Comparison of ENCODE assay signal across 8 mouse cellular contexts in genomic region chr1:131867946-131868290, GRCm38 (mm10). TPM values are rescaled to one million over a fixed set of nuclear protein-coding genes. Genes with fewer than 3 reads are reported as not detected.
DNase-seq lines count a peak whose midpoint lies in the region; ATAC-seq and TF ChIP-seq lines count a peak whose summit lies in the region.

No protein-coding gene starts in this region.

- no peak for TF ChIP-seq CTCF in gastrocnemius, adult 2 months (IDR thresholded peaks at IDR 0.05)
- no peak for TF ChIP-seq CTCF in MEL (IDR thresholded peaks at IDR 0.05 in 2 of 3, conservative IDR thresholded peaks at IDR 0.05 in 1 of 3; ENCODE audit: control insufficient read depth in 1 of 3, insufficient read depth in 1 of 3, low read depth in 2 of 3, low read length in 3 of 3, poor library complexity in 1 of 3, severe bottlenecking in 1 of 3)
- no peak for TF ChIP-seq CTCF in liver, adult 2 months (IDR thresholded peaks at IDR 0.05; ENCODE audit: low read depth, low read length)
- no peak for TF ChIP-seq CTCF in midbrain, postnatal 0 days (IDR thresholded peaks at IDR 0.05)

- no peak for TF ChIP-seq EP300 in MEL (IDR thresholded peaks at IDR 0.05; ENCODE audit: low read depth in 1 of 2, low read length in 2 of 2)

- H3K36me3 ChIP-seq in MEL (ENCODE audit: control insufficient read depth in 1 of 2, insufficient read depth in 2 of 2, low read length in 2 of 2), result peaks cover 0 to 8% of the 10 kb centered on the region in 2 experiments; a peak in 2 of 4 replicates
- H3K36me3 ChIP-seq in heart, embryonic 12.5 days, result peaks cover 8% of the 10 kb centered on the region; the same call in 1 of the 2 replicates
- peaks cover 9% of the 10 kb centered on the region for H3K36me3 ChIP-seq in liver, adult 2 months (ENCODE audit: control insufficient read depth, insufficient read depth, low read length)
- H3K36me3 ChIP-seq in midbrain, postnatal 0 days (ENCODE audit: insufficient read depth, low read length), result no peaks in the 10 kb centered on the region

- ATAC-seq in heart, embryonic 12.5 days (ENCODE audit: insufficient number of reproducible peaks, low FRiP score), result no peak
- ATAC-seq in midbrain, postnatal 0 days (ENCODE audit: low FRiP score), result no peak

- peaks cover 0 to 10% of the 10 kb centered on the region in 2 experiments; a peak in 3 of 4 replicates for H3K4me1 ChIP-seq in MEL (ENCODE audit: control insufficient read depth in 1 of 2, insufficient read depth in 2 of 2, low read length in 2 of 2)
- peaks cover 6% of the 10 kb centered on the region; the same call in 1 of the 2 replicates for H3K4me1 ChIP-seq in heart, embryonic 12.5 days (replicated peaks)
- H3K4me1 ChIP-seq in liver, adult 2 months (ENCODE audit: control insufficient read depth, insufficient read depth, low read length), result peaks cover 2% of the 10 kb centered on the region; the same call in 1 of the 2 replicates
- H3K4me1 ChIP-seq in midbrain, postnatal 0 days (ENCODE audit: insufficient read depth, low read length), result no peaks in the 10 kb centered on the region

- TF ChIP-seq POLR2A in MEL (IDR thresholded peaks at IDR 0.05; ENCODE audit: control insufficient read depth in 1 of 2, insufficient read depth in 1 of 2, low read depth in 1 of 2, low read length in 2 of 2, poor library complexity in 1 of 2), result no peak
- TF ChIP-seq POLR2A in liver, adult 2 months (IDR thresholded peaks at IDR 0.05; ENCODE audit: extremely low read depth, insufficient read depth, low read length), result no peak

- intact Hi-C loops in gastrocnemius, adult 2 months (cut with DNase I), result loop anchor here (2.0 kb wide), 1 partner anchor 43 kb away; the partner anchor contains the start of gene Nucks1

- peak overlapping the region; percentile 93 for H3K27ac ChIP-seq in gastrocnemius, adult 2 months
- no peak overlapping the region for H3K27ac ChIP-seq in MEL (ENCODE audit: control insufficient read depth, low read depth, low read length)
- H3K27ac ChIP-seq in heart, embryonic 12.5 days (ENCODE audit: poor library complexity, severe bottlenecking), result no peak overlapping the region
- H3K27ac ChIP-seq in liver, adult 2 months (replicated peaks; ENCODE audit: insufficient read depth, low read depth, low read length), result peak overlapping the region; percentile 62
- no peak overlapping the region for H3K27ac ChIP-seq in midbrain, postnatal 0 days (ENCODE audit: low read depth, low read length)

- peak; percentile 32 for DNase-seq in gastrocnemius, adult 2 months
- no peak for DNase-seq in gastrocnemius, postnatal 4 days (ENCODE audit: low spot score in 2 of 2)
- peak; percentile 48 for DNase-seq in MEL (ENCODE audit: low read depth, low spot score)
- peak; percentile 12 for DNase-seq in liver, adult 2 months (ENCODE audit: extremely low read depth, low read depth, low spot score)
- DNase-seq in midbrain, postnatal 0 days (ENCODE audit: low spot score), result no peak
- DNase-seq in urinary bladder, adult 2 months (ENCODE audit: low spot score), result no peak
- DNase-seq in layer of hippocampus, postnatal 10 days (ENCODE audit: low spot score in 2 of 2), result no peak

- H3K79me2 ChIP-seq in MEL (ENCODE audit: control insufficient read depth, insufficient read depth, low read length, poor library complexity), result peaks cover 9% of the 10 kb centered on the region
- no peaks in the 10 kb centered on the region for H3K79me2 ChIP-seq in liver, adult 2 months (ENCODE audit: control insufficient read depth, insufficient read depth, low read length)

- H3K9me3 ChIP-seq in MEL (replicated peaks; ENCODE audit: insufficient read depth, low read length), result no peaks in the 10 kb centered on the region
- no peaks in the 10 kb centered on the region for H3K9me3 ChIP-seq in heart, embryonic 12.5 days (replicated peaks)
- H3K9me3 ChIP-seq in midbrain, postnatal 0 days (ENCODE audit: low read length), result no peaks in the 10 kb centered on the region

- 19% methylated on average over 10 of the region's 10 CpGs for WGBS in heart, embryonic 12.5 days
- 25% methylated on average over 10 of the region's 10 CpGs for WGBS in liver, adult 2 months
- 40% methylated on average over 10 of the region's 10 CpGs for WGBS in midbrain, postnatal 0 days

- TF ChIP-seq RAD21 in MEL (IDR thresholded peaks at IDR 0.05; ENCODE audit: low read depth, low read length), result no peak

- peak overlapping the region; percentile 73 for H3K4me3 ChIP-seq in gastrocnemius, adult 2 months
- peak overlapping the region; percentile 60 to 97 for H3K4me3 ChIP-seq in MEL (ENCODE audit: control insufficient read depth in 1 of 2, insufficient read depth in 1 of 2, low read depth in 2 of 2, low read length in 2 of 2)
- H3K4me3 ChIP-seq in heart, embryonic 12.5 days, result peak overlapping the region; percentile 75
- H3K4me3 ChIP-seq in liver, adult 2 months (ENCODE audit: insufficient read depth, low read depth, low read length), result peak overlapping the region; percentile 75
- H3K4me3 ChIP-seq in midbrain, postnatal 0 days (ENCODE audit: low read depth, low read length), result peak overlapping the region; percentile 58

- H3K27me3 ChIP-seq in MEL (ENCODE audit: control insufficient read depth in 1 of 2, insufficient read depth in 2 of 2, low read length in 2 of 2), result no peaks in the 10 kb centered on the region
- no peaks in the 10 kb centered on the region for H3K27me3 ChIP-seq in heart, embryonic 12.5 days (replicated peaks)
- H3K27me3 ChIP-seq in liver, adult 2 months (ENCODE audit: control insufficient read depth, insufficient read depth, low read length), result no peaks in the 10 kb centered on the region
- H3K27me3 ChIP-seq in midbrain, postnatal 0 days (ENCODE audit: insufficient read depth, low read length), result no peaks in the 10 kb centered on the region

- peak overlapping the region; percentile 76 for H3K4me2 ChIP-seq in heart, embryonic 12.5 days
- peak overlapping the region; percentile 93 for H3K4me2 ChIP-seq in midbrain, postnatal 0 days (ENCODE audit: low read depth, low read length, poor library complexity, severe bottlenecking)

- peak overlapping the region; percentile 87 for H3K9ac ChIP-seq in MEL (ENCODE audit: control insufficient read depth, low read depth, low read length, poor library complexity, severe bottlenecking)
- H3K9ac ChIP-seq in heart, embryonic 12.5 days, result peak overlapping the region; percentile 60
- H3K9ac ChIP-seq in liver, adult 2 months (ENCODE audit: low read depth, low read length), result peak overlapping the region; percentile 81
- peak overlapping the region; percentile 46; the same call in 1 of the 2 replicates for H3K9ac ChIP-seq in midbrain, postnatal 0 days (replicated peaks; ENCODE audit: low read length, poor library complexity, severe bottlenecking)

TF ChIP-seq in MEL, 35 proteins besides CTCF, POLR2A, EP300 and RAD21:
- no peak for TF ChIP-seq GATA1 (IDR thresholded peaks at IDR 0.05; ENCODE audit: low read depth, low read length)

RNA-seq across cellular contexts. Expression of gene Rab29, which starts 0.9 kb away (rescaled TPM):
- total RNA-seq in gastrocnemius, adult 2 months (2021), result 1 to 10 TPM; 5.1 to 7.4 TPM
- 10 to 100 TPM; 12.5 to 12.7 TPM for total RNA-seq in gastrocnemius, postnatal 4 days (2021)
- total RNA-seq in MEL (2012; rRNA removed), result 22.1 and 23.5 TPM in 2 replicates
- polyA plus RNA-seq in MEL (2012; ENCODE audit: insufficient read depth in 1 of 2, insufficient read length in 2 of 2, low read depth in 1 of 2, low replicate concordance in 2 of 2, missing spikeins in 1 of 2), result 10 to 100 TPM in 1 of 2 experiments, not detected in 1; 26.3 TPM
- polyA plus RNA-seq in heart, embryonic 12.5 days (2016; fragmentation: Nextera tagmentation; extraction: Ambion mirVana), result 12.4 and 13.2 TPM in 2 replicates
- 16.8 and 18.2 TPM in 2 replicates for total RNA-seq in liver, adult 2 months (2014; rRNA removed)
- polyA plus RNA-seq in liver, adult 2 months (2012; rRNA removed), result 20.2 and 20.7 TPM in 2 replicates
- total RNA-seq in midbrain, postnatal 0 days (2014; rRNA removed), result 4.9 and 7.8 TPM in 2 replicates
- 6.6 and 7.9 TPM in 2 replicates for polyA plus RNA-seq in midbrain, postnatal 0 days (2015; fragmentation: Nextera tagmentation; extraction: Ambion mirVana)
- 32.8 and 37.7 TPM in 2 replicates for polyA plus RNA-seq in urinary bladder, adult 2 months (2012; rRNA removed)
- total RNA-seq in layer of hippocampus, postnatal 10 days (2021), result 1 to 10 TPM; 6.8 to 8.2 TPM

RNA-seq across cellular contexts. Expression of gene Slc41a1, which starts 40.6 kb away (rescaled TPM):
- total RNA-seq in gastrocnemius, adult 2 months (2021), result 10 to 100 TPM; 34.8 to 56.7 TPM
- 10 to 100 TPM; 78.7 to 86.6 TPM for total RNA-seq in gastrocnemius, postnatal 4 days (2021)
- 3.4 and 3.8 TPM in 2 replicates for total RNA-seq in MEL (2012; rRNA removed)
- polyA plus RNA-seq in MEL (2012; ENCODE audit: insufficient read depth in 1 of 2, insufficient read length in 2 of 2, low read depth in 1 of 2, low replicate concordance in 2 of 2, missing spikeins in 1 of 2), result 1 to 10 TPM in 1 of 2 experiments, not detected in 1; 8.3 TPM
- 7.8 and 10.2 TPM in 2 replicates for polyA plus RNA-seq in heart, embryonic 12.5 days (2016; fragmentation: Nextera tagmentation; extraction: Ambion mirVana)
- total RNA-seq in liver, adult 2 months (2014; rRNA removed), result 1.3 and 1.5 TPM in 2 replicates
- 3.0 and 5.8 TPM in 2 replicates for polyA plus RNA-seq in liver, adult 2 months (2012; rRNA removed)
- total RNA-seq in midbrain, postnatal 0 days (2014; rRNA removed), result 39.6 and 45.5 TPM in 2 replicates
- polyA plus RNA-seq in midbrain, postnatal 0 days (2015; fragmentation: Nextera tagmentation; extraction: Ambion mirVana), result 21.0 and 22.1 TPM in 2 replicates
- polyA plus RNA-seq in urinary bladder, adult 2 months (2012; rRNA removed), result 20.7 and 28.1 TPM in 2 replicates
- 10 to 100 TPM; 53.0 to 59.9 TPM for total RNA-seq in layer of hippocampus, postnatal 10 days (2021)

RNA-seq across cellular contexts. Expression of gene Nucks1, which starts 42.4 kb away (rescaled TPM):
- 10 to 100 TPM; 61.7 to 71.4 TPM for total RNA-seq in gastrocnemius, adult 2 months (2021)
- 100 to 1,000 TPM; 128 to 130 TPM for total RNA-seq in gastrocnemius, postnatal 4 days (2021)
- 113 and 121 TPM in 2 replicates for total RNA-seq in MEL (2012; rRNA removed)
- 10 to 100 TPM; 53.7 to 84.0 TPM for polyA plus RNA-seq in MEL (2012; ENCODE audit: insufficient read depth in 1 of 2, insufficient read length in 2 of 2, low read depth in 1 of 2, low replicate concordance in 2 of 2, missing spikeins in 1 of 2)
- polyA plus RNA-seq in heart, embryonic 12.5 days (2016; fragmentation: Nextera tagmentation; extraction: Ambion mirVana), result 72.9 and 79.3 TPM in 2 replicates
- total RNA-seq in liver, adult 2 months (2014; rRNA removed), result 46.1 and 52.5 TPM in 2 replicates
- polyA plus RNA-seq in liver, adult 2 months (2012; rRNA removed), result 5.1 and 6.0 TPM in 2 replicates
- total RNA-seq in midbrain, postnatal 0 days (2014; rRNA removed), result 121 and 140 TPM in 2 replicates
- polyA plus RNA-seq in midbrain, postnatal 0 days (2015; fragmentation: Nextera tagmentation; extraction: Ambion mirVana), result 41.3 and 51.7 TPM in 2 replicates
- 23.2 and 32.6 TPM in 2 replicates for polyA plus RNA-seq in urinary bladder, adult 2 months (2012; rRNA removed)
- total RNA-seq in layer of hippocampus, postnatal 10 days (2021), result 100 to 1,000 TPM; 175 to 190 TPM

Comparison
In these comparisons a context has a peak if more than half of its experiments do, and no peak if none do; other contexts are left out.
1. DNase-seq: peak in gastrocnemius, adult 2 months (single experiment), MEL (single experiment) and liver, adult 2 months (single experiment); none in gastrocnemius, postnatal 4 days (0 of 2), midbrain, postnatal 0 days (single experiment), urinary bladder, adult 2 months (single experiment) and layer of hippocampus, postnatal 10 days (0 of 2).
2. H3K27ac ChIP-seq: peak in gastrocnemius, adult 2 months (single experiment) and liver, adult 2 months (single experiment); none in MEL (single experiment), heart, embryonic 12.5 days (single experiment) and midbrain, postnatal 0 days (single experiment).
3. Peak in every context shown above with its lines, with median percentiles within 50 percentile points of each other: H3K4me3 ChIP-seq and H3K9ac ChIP-seq.